Mouse (Mus musculus): ENCODE measurements around the gene N4bp2l2. TPM values are rescaled to one million over a fixed set of nuclear protein-coding genes. Genes with fewer than 3 reads are reported as not detected.

N4bp2l2 gene
- polyA plus RNA-seq, 1 experiment from 2014 or later, result 43.9 TPM

DNA sequence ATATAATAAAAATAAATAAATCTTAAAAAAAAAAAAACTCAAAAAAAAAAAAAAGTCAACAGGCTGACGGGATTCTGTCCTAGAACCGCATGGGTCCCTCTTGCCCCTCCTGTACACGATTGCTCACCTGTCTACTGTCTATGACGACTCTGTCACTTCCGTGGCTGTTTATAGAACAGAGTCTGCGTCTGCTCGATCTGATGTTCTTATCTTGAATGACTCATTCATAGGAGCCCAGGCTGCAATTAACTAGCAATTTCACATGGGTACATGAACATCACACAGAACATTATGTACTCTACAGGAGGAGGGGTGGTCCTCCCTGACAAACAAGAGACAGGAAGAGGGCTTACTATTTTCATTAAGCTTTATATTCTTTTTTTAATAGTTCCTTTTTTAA is 40.5 kb downstream of the N4bp2l2 start:
- H3K27ac ChIP-seq (ENCODE audit: low read depth), result no peak overlapping the region
- H3K4me2 ChIP-seq (ENCODE audit: low read length), result no peak overlapping the region
- WGBS, result 69% methylated on average over 7 of the region's 7 CpGs
- no peak overlapping the region for H3K4me3 ChIP-seq (ENCODE audit: low read depth, low read length)
- no peaks in the 10 kb centered on the region for H3K27me3 ChIP-seq (replicated peaks; ENCODE audit: control insufficient read depth, insufficient read depth, low read length)
- ATAC-seq (replicated peaks; ENCODE audit: low FRiP score, low TSS enrichment, low read depth) (no peak), DNase-seq (ENCODE audit: low spot score) (no peak)
- no peak overlapping the region for H3K9ac ChIP-seq (ENCODE audit: low read length)
- H3K9me3 ChIP-seq (ENCODE audit: control insufficient read depth, low read length), result no peaks in the 10 kb centered on the region
- H3K36me3 ChIP-seq (ENCODE audit: control insufficient read depth, insufficient read depth, low read length), result no peaks in the 10 kb centered on the region; the same call in 1 of the 2 replicates
- H3K4me1 ChIP-seq (replicated peaks; ENCODE audit: control insufficient read depth, insufficient read depth, low read length), result no peaks in the 10 kb centered on the region

- no peaks in the 10 kb centered on the region for H3K9me3 ChIP-seq (ENCODE audit: control insufficient read depth, low read length)
- H3K4me3 ChIP-seq (ENCODE audit: low read depth, low read length), result no peak overlapping the region
- H3K4me2 ChIP-seq (ENCODE audit: low read length), result no peak overlapping the region
- H3K27me3 ChIP-seq (replicated peaks; ENCODE audit: control insufficient read depth, insufficient read depth, low read length), result no peaks in the 10 kb centered on the region
- peak overlapping the region; percentile 55; the same call in 1 of the 2 replicates for H3K27ac ChIP-seq (ENCODE audit: low read depth)
- no peaks in the 10 kb centered on the region for H3K36me3 ChIP-seq (ENCODE audit: control insufficient read depth, insufficient read depth, low read length)
- DNase-seq (ENCODE audit: low spot score) (no peak), ATAC-seq (replicated peaks; ENCODE audit: low FRiP score, low TSS enrichment, low read depth) (no peak)
- WGBS, result 23% methylated on average over 1 of the region's 1 CpGs
- H3K4me1 ChIP-seq (replicated peaks; ENCODE audit: control insufficient read depth, insufficient read depth, low read length), result no peaks in the 10 kb centered on the region
- no peak overlapping the region for H3K9ac ChIP-seq (ENCODE audit: low read length)
Measured at GRCm38 (mm10) chr5:150622792-150623191, 43.2 kb downstream of the N4bp2l2 start.

DNA sequence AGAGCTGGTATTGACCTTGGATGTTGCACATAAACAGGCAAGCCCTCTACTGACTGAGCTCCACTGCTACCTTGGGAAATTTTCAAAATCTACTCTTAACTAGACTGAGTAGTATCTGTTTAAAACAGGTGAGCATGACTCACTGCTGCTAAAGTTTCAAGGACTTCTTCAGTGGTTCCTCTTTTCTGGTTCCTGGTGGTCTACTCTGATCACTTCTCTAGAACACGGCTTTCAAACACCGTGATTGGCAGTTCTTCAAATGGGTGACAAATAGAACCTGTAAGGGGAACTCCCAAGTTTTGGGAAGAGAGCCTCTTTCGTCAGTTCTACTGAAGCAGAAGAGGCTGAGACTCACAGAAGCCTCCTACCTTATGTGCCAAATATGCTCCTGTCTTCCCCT is 44.4 kb downstream of the N4bp2l2 start:
- ATAC-seq (replicated peaks; ENCODE audit: low FRiP score, low TSS enrichment, low read depth), result no peak
- WGBS, result 94% methylated on average over 3 of the region's 3 CpGs

GRCm38 (mm10) chr5:150620588-150621135 is 45.3 kb downstream of the N4bp2l2 start:
- WGBS, result 83% methylated on average over 7 of the region's 7 CpGs
- no peak overlapping the region for H3K4me2 ChIP-seq (ENCODE audit: low read length)
- no peaks in the 10 kb centered on the region for H3K4me1 ChIP-seq (replicated peaks; ENCODE audit: control insufficient read depth, insufficient read depth, low read length)
- H3K36me3 ChIP-seq (ENCODE audit: control insufficient read depth, insufficient read depth, low read length), result no peaks in the 10 kb centered on the region
- H3K9me3 ChIP-seq (ENCODE audit: control insufficient read depth, low read length), result no peaks in the 10 kb centered on the region
- no peak overlapping the region for H3K9ac ChIP-seq (ENCODE audit: low read length)
- no peak overlapping the region for H3K27ac ChIP-seq (ENCODE audit: low read depth)
- H3K27me3 ChIP-seq (replicated peaks; ENCODE audit: control insufficient read depth, insufficient read depth, low read length), result no peaks in the 10 kb centered on the region
- ATAC-seq (replicated peaks; ENCODE audit: low FRiP score, low TSS enrichment, low read depth) (no peak), DNase-seq (ENCODE audit: low spot score) (no peak)
- H3K4me3 ChIP-seq (ENCODE audit: low read depth, low read length), result no peak overlapping the region

More for the DNA sequence above, 44.4 kb downstream of the N4bp2l2 start:
- H3K36me3 ChIP-seq (ENCODE audit: control insufficient read depth, insufficient read depth, low read length), result no peaks in the 10 kb centered on the region
- DNase-seq (ENCODE audit: low spot score), result no peak
- no peak overlapping the region for H3K4me2 ChIP-seq (ENCODE audit: low read length)
- H3K4me1 ChIP-seq (replicated peaks; ENCODE audit: control insufficient read depth, insufficient read depth, low read length), result no peaks in the 10 kb centered on the region
- H3K27me3 ChIP-seq (replicated peaks; ENCODE audit: control insufficient read depth, insufficient read depth, low read length), result no peaks in the 10 kb centered on the region
- H3K27ac ChIP-seq (ENCODE audit: low read depth), result no peak overlapping the region
- no peak overlapping the region for H3K4me3 ChIP-seq (ENCODE audit: low read depth, low read length)
- H3K9ac ChIP-seq (ENCODE audit: low read length), result no peak overlapping the region
- H3K9me3 ChIP-seq (ENCODE audit: control insufficient read depth, low read length), result no peaks in the 10 kb centered on the region

GRCm38 (mm10) chr5:150618599-150619355 is 47.2 kb downstream of the N4bp2l2 start:
- H3K4me3 ChIP-seq (ENCODE audit: low read depth, low read length), result no peak overlapping the region
- no peaks in the 10 kb centered on the region for H3K36me3 ChIP-seq (ENCODE audit: control insufficient read depth, insufficient read depth, low read length)
- no peaks in the 10 kb centered on the region for H3K27me3 ChIP-seq (replicated peaks; ENCODE audit: control insufficient read depth, insufficient read depth, low read length)
- H3K4me1 ChIP-seq (replicated peaks; ENCODE audit: control insufficient read depth, insufficient read depth, low read length), result no peaks in the 10 kb centered on the region
- WGBS, result 92% methylated on average over 10 of the region's 10 CpGs
- H3K9ac ChIP-seq (ENCODE audit: low read length), result no peak overlapping the region
- no peaks in the 10 kb centered on the region for H3K9me3 ChIP-seq (ENCODE audit: control insufficient read depth, low read length)
- DNase-seq (ENCODE audit: low spot score) (peak; percentile 27), ATAC-seq (replicated peaks; ENCODE audit: low FRiP score, low TSS enrichment, low read depth) (no peak)
- no peak overlapping the region for H3K27ac ChIP-seq (ENCODE audit: low read depth)
- no peak overlapping the region for H3K4me2 ChIP-seq (ENCODE audit: low read length)

GRCm38 (mm10) chr5:150616731-150617130 is 49.3 kb downstream of the N4bp2l2 start:
- ATAC-seq (replicated peaks; ENCODE audit: low FRiP score, low TSS enrichment, low read depth), result no peak
- H3K4me2 ChIP-seq (ENCODE audit: low read length), result no peak overlapping the region

DNA sequence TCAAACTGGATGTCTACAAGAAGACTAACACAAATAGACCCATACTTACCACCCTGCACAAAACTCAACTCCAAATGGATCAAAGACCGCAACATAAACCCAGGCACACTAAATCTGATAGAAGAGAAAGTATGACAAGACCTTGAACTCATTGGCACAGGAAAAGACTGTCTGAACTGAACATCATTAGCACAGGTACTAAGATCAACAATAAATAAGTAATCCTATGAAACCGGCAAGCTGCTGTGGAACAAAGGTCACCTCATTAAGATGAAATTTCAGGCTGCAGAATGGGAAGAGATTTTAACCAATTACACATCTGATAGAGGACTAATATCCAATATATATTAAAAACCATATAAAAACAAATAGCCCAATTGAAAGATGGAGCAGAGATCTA is 49.8 kb downstream of the N4bp2l2 start:
- ATAC-seq (replicated peaks; ENCODE audit: low FRiP score, low TSS enrichment, low read depth) (no peak), DNase-seq (ENCODE audit: low spot score) (peak; percentile 1)
- no peak overlapping the region for H3K4me2 ChIP-seq (ENCODE audit: low read length)
- H3K36me3 ChIP-seq (ENCODE audit: control insufficient read depth, insufficient read depth, low read length), result no peaks in the 10 kb centered on the region
- H3K4me1 ChIP-seq (replicated peaks; ENCODE audit: control insufficient read depth, insufficient read depth, low read length), result no peaks in the 10 kb centered on the region
- 90% methylated on average over 2 of the region's 2 CpGs for WGBS
- H3K27ac ChIP-seq (ENCODE audit: low read depth), result no peak overlapping the region
- H3K4me3 ChIP-seq (ENCODE audit: low read depth, low read length), result no peak overlapping the region
- H3K9ac ChIP-seq (ENCODE audit: low read length), result no peak overlapping the region
- no peaks in the 10 kb centered on the region for H3K9me3 ChIP-seq (ENCODE audit: control insufficient read depth, low read length)
- H3K27me3 ChIP-seq (replicated peaks; ENCODE audit: control insufficient read depth, insufficient read depth, low read length), result no peaks in the 10 kb centered on the region

More at GRCm38 (mm10) chr5:150616731-150617130, 49.3 kb downstream of the N4bp2l2 start:
- H3K9ac ChIP-seq (ENCODE audit: low read length), result no peak overlapping the region
- H3K27me3 ChIP-seq (replicated peaks; ENCODE audit: control insufficient read depth, insufficient read depth, low read length), result no peaks in the 10 kb centered on the region
- no peaks in the 10 kb centered on the region for H3K9me3 ChIP-seq (ENCODE audit: control insufficient read depth, low read length)
- H3K4me3 ChIP-seq (ENCODE audit: low read depth, low read length), result no peak overlapping the region
- 68% methylated on average over 3 of the region's 3 CpGs for WGBS
- H3K27ac ChIP-seq (ENCODE audit: low read depth), result no peak overlapping the region
- no peaks in the 10 kb centered on the region for H3K4me1 ChIP-seq (replicated peaks; ENCODE audit: control insufficient read depth, insufficient read depth, low read length)
- H3K36me3 ChIP-seq (ENCODE audit: control insufficient read depth, insufficient read depth, low read length), result no peaks in the 10 kb centered on the region
- DNase-seq (ENCODE audit: low spot score), result no peak

GRCm38 (mm10) chr5:150614054-150614453 is 51.9 kb downstream of the N4bp2l2 start:
- H3K27me3 ChIP-seq (replicated peaks; ENCODE audit: control insufficient read depth, insufficient read depth, low read length), result no peaks in the 10 kb centered on the region
- no peak overlapping the region for H3K9ac ChIP-seq (ENCODE audit: low read length)
- H3K36me3 ChIP-seq (ENCODE audit: control insufficient read depth, insufficient read depth, low read length), result no peaks in the 10 kb centered on the region
- ATAC-seq (replicated peaks; ENCODE audit: low FRiP score, low TSS enrichment, low read depth) (no peak), DNase-seq (ENCODE audit: low spot score) (no peak)
- no peaks in the 10 kb centered on the region for H3K9me3 ChIP-seq (ENCODE audit: control insufficient read depth, low read length)
- no peak overlapping the region for H3K27ac ChIP-seq (ENCODE audit: low read depth)
- no peak overlapping the region for H3K4me2 ChIP-seq (ENCODE audit: low read length)
- H3K4me3 ChIP-seq (ENCODE audit: low read depth, low read length), result no peak overlapping the region
- no peaks in the 10 kb centered on the region for H3K4me1 ChIP-seq (replicated peaks; ENCODE audit: control insufficient read depth, insufficient read depth, low read length)
- WGBS, result 88% methylated on average over 2 of the region's 2 CpGs

DNA sequence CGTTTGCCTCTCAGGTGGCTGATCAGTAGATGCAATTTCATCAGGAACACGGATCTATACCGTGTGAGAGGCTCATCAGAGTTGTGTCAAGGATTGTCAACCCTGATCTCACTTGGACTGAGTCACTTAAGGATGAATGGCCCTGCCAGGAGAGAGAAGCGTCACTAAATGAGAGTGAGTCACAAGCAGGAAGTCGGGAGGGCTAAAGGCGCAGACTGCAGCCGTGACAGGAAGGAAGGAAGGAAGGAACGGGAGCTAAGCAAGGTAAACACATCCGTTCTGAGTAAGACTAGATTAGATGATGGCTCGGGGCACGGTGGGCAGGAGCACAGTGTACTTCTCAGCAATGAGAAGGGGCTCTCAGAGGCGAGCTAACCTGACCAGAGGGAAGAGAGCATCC is 54.3 kb downstream of the N4bp2l2 start:
- Histone ChIP-seq H3K9me3 (ENCODE audit: control insufficient read depth, low read length) (no peaks in the 10 kb centered on the region), H3K4me2 (ENCODE audit: low read length) (no peak overlapping the region), H3K4me1 (replicated peaks; ENCODE audit: control insufficient read depth, insufficient read depth, low read length) (no peaks in the 10 kb centered on the region), H3K9ac (ENCODE audit: low read length) (no peak overlapping the region), H3K27ac (ENCODE audit: low read depth) (no peak overlapping the region), H3K4me3 (ENCODE audit: low read depth, low read length) (no peak overlapping the region), H3K36me3 (ENCODE audit: control insufficient read depth, insufficient read depth, low read length) (no peaks in the 10 kb centered on the region), H3K27me3 (replicated peaks; ENCODE audit: control insufficient read depth, insufficient read depth, low read length) (no peaks in the 10 kb centered on the region)
- ATAC-seq (replicated peaks; ENCODE audit: low FRiP score, low TSS enrichment, low read depth) (no peak; the same call in 1 of the 2 replicates), DNase-seq (ENCODE audit: low spot score) (no peak)
- 51% methylated on average over 12 of the region's 12 CpGs for WGBS

All from intestine, embryonic 14.5 days (tissue).